Mouse (Mus musculus) hindbrain, embryonic 10.5 days (tissue): ENCODE results near the gene Cxcl2. TPM values are rescaled to one million over a fixed set of nuclear protein-coding genes. Genes with fewer than 3 reads are reported as not detected.

Source experiments
- DNase-seq: peaks from one replicate; pipeline ENCODE4 v3.0.0-alpha.2; 2017; ENCODE audit warnings: low spot score
- H3K27ac ChIP-seq: fragments of 300-500 bp; sonication (generic); 2 replicates; pipeline ENCODE4 v1.5.1; 2016; ENCODE audit warnings: mild to moderate bottlenecking, moderate library complexity
- H3K27me3 ChIP-seq: fragments of 300-500 bp; sonication (generic); 2 replicates; pipeline ENCODE4 v1.6.1; 2016; ENCODE audit warnings: mild to moderate bottlenecking; ENCODE audit not compliant: poor library complexity, insufficient read depth, severe bottlenecking
- H3K36me3 ChIP-seq: fragments of 300-500 bp; sonication (generic); 2 replicates; pipeline ENCODE4 v1.6.1; 2016; ENCODE audit warnings: mild to moderate bottlenecking, moderate library complexity
- H3K4me1 ChIP-seq: fragments of 300-500 bp; sonication (generic); replicated peaks from 2 replicates; pipeline ENCODE4 v1.6.1; 2016; ENCODE audit warnings: mild to moderate bottlenecking
- H3K4me3 ChIP-seq: fragments of 300-500 bp; sonication (generic); 2 replicates; pipeline ENCODE4 v1.5.1; 2016; ENCODE audit warnings: mild to moderate bottlenecking, moderate library complexity
- H3K9me3 ChIP-seq: fragments of 300-500 bp; sonication (generic); 2 replicates; pipeline ENCODE4 v1.6.1; 2016; ENCODE audit warnings: mild to moderate bottlenecking, moderate library complexity
- WGBS: fragments of 180-500 bp; shearing (Covaris S2); methylation state at CpG from one replicate; pipeline ENCODE4 v1.1.7; 2016; 5-methylcytosine and 5-hydroxymethylcytosine counted together
- polyA plus RNA-seq: library from polyadenylated mRNA; unstranded; fragments of >200 nt; fragmentation: Nextera tagmentation; extraction: Ambion mirVana; gene quantifications from 2 replicates; pipeline ENCODE4 v1.2.1, GENCODE M21; 2016

Cxcl2 gene
- polyA plus RNA-seq, 1 experiment from 2014 or later = not detected

GRCm38 (mm10) chr5:90880335-90880850 lies 23.3 kb upstream of the Cxcl2 start:
- Histone ChIP-seq H3K27ac (no peak overlapping the region), H3K4me1 (no peaks in the 10 kb centered on the region), H3K36me3 (no peaks in the 10 kb centered on the region), H3K27me3 (no peaks in the 10 kb centered on the region), H3K9me3 (0 out of 2 replicates have a peak, but pooled peaks cover 4% of the 10 kb centered on the region), H3K4me3 (no peak overlapping the region)
- no peak for DNase-seq
- 82% methylated on average over 7 of the region's 7 CpGs for WGBS

- 90% methylated on average over 4 of the region's 4 CpGs for WGBS
- no peak for DNase-seq
- 0 out of 2 replicates have a peak, but pooled peaks cover 4% of the 10 kb centered on the region for H3K9me3 ChIP-seq
Measured at GRCm38 (mm10) chr5:90881021-90881420, 22.6 kb upstream of the Cxcl2 start.

GRCm38 (mm10) chr5:90881682-90882081 lies 22.0 kb upstream of the Cxcl2 start:
- H3K4me1 ChIP-seq = no peaks in the 10 kb centered on the region
- H3K36me3 ChIP-seq = no peaks in the 10 kb centered on the region
- H3K4me3 ChIP-seq = no peak overlapping the region
- WGBS = 96% methylated on average over 5 of the region's 5 CpGs
- no peaks in the 10 kb centered on the region for H3K27me3 ChIP-seq
- 0 out of 2 replicates have a peak, but pooled peaks cover 4% of the 10 kb centered on the region for H3K9me3 ChIP-seq
- H3K27ac ChIP-seq = no peak overlapping the region
- DNase-seq = no peak

More at GRCm38 (mm10) chr5:90881021-90881420, 22.6 kb upstream of the Cxcl2 start:
- no peak overlapping the region for H3K4me3 ChIP-seq
- H3K36me3 ChIP-seq = no peaks in the 10 kb centered on the region
- H3K4me1 ChIP-seq = no peaks in the 10 kb centered on the region
- H3K27me3 ChIP-seq = no peaks in the 10 kb centered on the region
- no peak overlapping the region for H3K27ac ChIP-seq

- H3K27ac ChIP-seq = no peak overlapping the region
- WGBS = 83% methylated on average over 5 of the region's 5 CpGs
- H3K4me1 ChIP-seq = no peaks in the 10 kb centered on the region
- H3K36me3 ChIP-seq = no peaks in the 10 kb centered on the region
- no peak for DNase-seq
- no peak overlapping the region for H3K4me3 ChIP-seq
- H3K27me3 ChIP-seq = no peaks in the 10 kb centered on the region
- H3K9me3 ChIP-seq = 0 out of 2 replicates have a peak, but pooled peaks cover 4% of the 10 kb centered on the region
Measured at GRCm38 (mm10) chr5:90882146-90882545, 21.5 kb upstream of the Cxcl2 start.

- Histone ChIP-seq H3K9me3 (0 out of 2 replicates have a peak, but pooled peaks cover 4% of the 10 kb centered on the region), H3K4me1 (no peaks in the 10 kb centered on the region), H3K36me3 (no peaks in the 10 kb centered on the region), H3K27me3 (0 out of 2 replicates have a peak, but pooled peaks cover 3% of the 10 kb centered on the region), H3K4me3 (no peak overlapping the region), H3K27ac (no peak overlapping the region)
- no peak for DNase-seq
- 75% methylated on average over 2 of the region's 2 CpGs for WGBS
Measured at GRCm38 (mm10) chr5:90884628-90885242, 18.9 kb upstream of the Cxcl2 start.

GRCm38 (mm10) chr5:90888661-90889060 lies 15.0 kb upstream of the Cxcl2 start:
- Histone ChIP-seq H3K27me3 (peaks cover 9% of the 10 kb centered on the region; the same call in 1 of the 2 replicates), H3K9me3 (no peaks in the 10 kb centered on the region), H3K36me3 (no peaks in the 10 kb centered on the region), H3K4me3 (no peak overlapping the region), H3K4me1 (peaks cover 11% of the 10 kb centered on the region; the same call in 1 of the 2 replicates), H3K27ac (no peak overlapping the region)
- 80% methylated on average over 5 of the region's 5 CpGs for WGBS
- DNase-seq = no peak

GRCm38 (mm10) chr5:90890519-90891463 lies 12.9 kb upstream of the Cxcl2 start, which contains the start of gene Cxcl1:
Cxcl1 (plus strand) TSS chr5:90891241.
- Histone ChIP-seq H3K27ac (peak within 1 kb of the TSS; percentile 72), H3K4me3 (peak within 1 kb of the TSS; percentile 60)
- WGBS = 9% methylated on average over 30 of the region's 30 CpGs

GRCm38 (mm10) chr5:90891464-90891813 lies 12.2 kb upstream of the Cxcl2 start:
- Histone ChIP-seq H3K4me1 (peaks cover 11% of the 10 kb centered on the region; the same call in 1 of the 2 replicates), H3K36me3 (no peaks in the 10 kb centered on the region), H3K27ac (peak overlapping the region; percentile 72; the same call in 1 of the 2 replicates), H3K27me3 (peaks cover 9% of the 10 kb centered on the region; the same call in 1 of the 2 replicates), H3K4me3 (peak overlapping the region; percentile 60), H3K9me3 (no peaks in the 10 kb centered on the region)
- no peak for DNase-seq
- 26% methylated on average over 10 of the region's 10 CpGs for WGBS

More at GRCm38 (mm10) chr5:90890519-90891463, 12.9 kb upstream of the Cxcl2 start, which contains the start of gene Cxcl1:
- Histone ChIP-seq H3K4me1 (peaks cover 11% of the 10 kb centered on the region; the same call in 1 of the 2 replicates), H3K9me3 (no peaks in the 10 kb centered on the region), H3K27me3 (peaks cover 9% of the 10 kb centered on the region; the same call in 1 of the 2 replicates), H3K36me3 (no peaks in the 10 kb centered on the region)
- peak; percentile 49 for DNase-seq

GRCm38 (mm10) chr5:90894231-90894630 lies 9.4 kb upstream of the Cxcl2 start:
- WGBS = 79% methylated on average over 8 of the region's 8 CpGs
- Histone ChIP-seq H3K27ac (no peak overlapping the region), H3K36me3 (no peaks in the 10 kb centered on the region), H3K4me1 (peaks cover 11% of the 10 kb centered on the region; the same call in 1 of the 2 replicates), H3K27me3 (peaks cover 9% of the 10 kb centered on the region; the same call in 1 of the 2 replicates), H3K9me3 (no peaks in the 10 kb centered on the region), H3K4me3 (no peak overlapping the region)
- no peak for DNase-seq

GRCm38 (mm10) chr5:90897429-90897828 lies 6.2 kb upstream of the Cxcl2 start:
- Histone ChIP-seq H3K36me3 (no peaks in the 10 kb centered on the region), H3K27me3 (no peaks in the 10 kb centered on the region), H3K27ac (no peak overlapping the region), H3K9me3 (no peaks in the 10 kb centered on the region), H3K4me1 (no peaks in the 10 kb centered on the region), H3K4me3 (no peak overlapping the region)
- WGBS = 79% methylated on average over 3 of the region's 3 CpGs
- no peak for DNase-seq

- WGBS = 80% methylated on average over 5 of the region's 5 CpGs
Measured at GRCm38 (mm10) chr5:90899308-90899707, 4.4 kb upstream of the Cxcl2 start.

GRCm38 (mm10) chr5:90900147-90900546 lies 3.5 kb upstream of the Cxcl2 start:
- H3K36me3 ChIP-seq = no peaks in the 10 kb centered on the region
- WGBS = 72% methylated on average over 7 of the region's 7 CpGs
- no peak overlapping the region for H3K4me3 ChIP-seq
- no peaks in the 10 kb centered on the region for H3K9me3 ChIP-seq
- H3K27me3 ChIP-seq = peaks cover 19% of the 10 kb centered on the region
- H3K4me1 ChIP-seq = peaks cover 12% of the 10 kb centered on the region
- DNase-seq = no peak
- no peak overlapping the region for H3K27ac ChIP-seq

More at GRCm38 (mm10) chr5:90899308-90899707, 4.4 kb upstream of the Cxcl2 start:
- Histone ChIP-seq H3K9me3 (no peaks in the 10 kb centered on the region), H3K4me1 (peaks cover 12% of the 10 kb centered on the region), H3K27ac (no peak overlapping the region), H3K4me3 (no peak overlapping the region), H3K27me3 (peaks cover 11% of the 10 kb centered on the region), H3K36me3 (no peaks in the 10 kb centered on the region)
- DNase-seq = no peak
